Mouse (Mus musculus): ENCODE results near the gene Nadk2.
A peak's percentile ranks its signal among the peaks of the same experiment; 100 is the strongest.

Nadk2 gene

DNA sequence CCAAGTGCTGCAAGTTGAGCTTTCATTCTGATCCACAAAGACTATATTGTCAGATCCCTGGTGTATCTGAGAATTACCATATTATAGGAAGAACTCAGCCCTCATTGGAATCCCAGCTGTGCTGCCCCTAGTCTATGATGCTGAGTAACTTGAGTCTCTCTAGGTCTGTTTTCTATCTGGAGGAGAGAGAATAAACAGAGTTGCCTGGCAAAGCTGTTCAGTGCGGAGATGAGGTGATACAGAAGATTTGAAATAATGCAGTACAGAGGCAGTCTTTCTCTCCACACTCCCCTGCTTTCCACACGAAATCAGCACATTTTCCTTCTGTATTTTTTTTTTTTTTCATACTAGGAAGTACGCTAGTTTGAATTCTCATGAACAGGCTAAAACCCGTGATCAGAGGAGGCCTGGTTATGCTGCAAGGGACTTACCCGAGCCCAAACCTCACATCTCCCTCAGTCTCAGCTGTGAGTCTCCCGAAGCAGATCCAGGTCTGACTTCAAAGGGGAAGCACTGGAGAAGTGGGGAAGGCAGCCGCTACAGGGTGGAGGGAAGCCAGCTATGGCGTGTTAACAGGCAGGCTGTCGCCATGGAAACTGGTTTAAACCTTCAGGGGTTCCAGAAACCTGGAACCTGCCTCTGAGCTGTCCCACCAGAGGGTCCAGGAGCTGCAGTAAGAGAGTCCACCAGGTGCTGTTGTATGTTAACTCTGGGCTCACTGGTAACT lies 59.9 kb downstream of the Nadk2 start:
- no peak for DNase-seq (ENCODE audit: low read depth, low spot score)

DNA sequence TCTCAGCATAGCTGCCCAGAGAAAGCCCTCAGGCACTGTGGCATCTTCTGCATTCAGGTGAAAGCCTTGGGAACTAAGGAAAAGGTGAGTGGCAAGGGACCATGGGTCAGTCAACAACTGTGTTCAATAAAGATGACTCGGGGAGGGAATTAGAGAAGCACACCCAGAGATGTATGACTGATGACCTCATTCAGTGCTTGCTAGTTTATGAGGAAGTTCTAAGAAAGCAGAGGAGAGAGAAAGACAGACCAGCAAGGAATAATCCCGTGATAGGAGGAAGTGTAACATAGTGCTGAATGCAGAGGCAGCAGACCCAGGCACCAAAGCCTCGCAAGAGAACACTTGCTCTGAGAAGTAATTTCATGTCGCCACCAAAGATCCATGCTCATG lies 60.4 kb downstream of the Nadk2 start:
- no peak for DNase-seq (ENCODE audit: low read depth, low spot score)

DNA sequence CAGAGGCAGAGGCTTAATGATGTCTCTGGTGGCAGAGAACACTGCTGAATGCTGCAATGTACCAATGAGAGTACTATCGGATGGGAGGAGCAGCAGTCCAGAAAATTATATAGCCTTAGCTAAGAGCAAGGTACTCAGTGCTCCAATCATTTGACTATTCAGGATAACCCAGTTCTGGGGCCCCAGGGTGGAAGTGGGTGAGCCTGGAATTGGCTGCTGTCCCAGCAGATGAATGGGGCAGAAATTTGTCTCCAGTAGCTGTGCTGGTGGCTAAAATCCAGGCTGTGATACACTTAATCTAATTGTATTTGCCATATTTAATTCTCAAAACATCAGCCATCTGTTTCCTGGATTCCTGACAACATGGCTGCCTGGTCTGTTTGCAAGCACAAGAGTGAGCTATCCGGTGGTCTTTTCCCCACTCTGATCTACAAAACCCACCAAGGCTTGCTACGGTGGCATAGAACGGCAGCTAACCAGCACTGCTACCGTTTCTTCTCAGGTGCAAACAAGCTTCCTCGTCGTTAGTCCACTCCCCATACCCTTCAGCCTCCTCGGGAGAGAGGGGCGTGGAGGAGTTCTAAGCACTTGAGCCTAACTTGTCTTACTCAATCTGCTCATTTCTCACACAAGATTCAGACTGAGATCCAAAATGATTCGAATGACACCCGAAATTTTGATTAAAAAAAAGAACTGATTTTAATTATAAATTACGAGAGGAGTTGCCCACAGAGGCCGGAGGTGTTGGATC lies 61.8 kb downstream of the Nadk2 start:
- peak; percentile 26 for DNase-seq (ENCODE audit: low read depth, low spot score)

DNA sequence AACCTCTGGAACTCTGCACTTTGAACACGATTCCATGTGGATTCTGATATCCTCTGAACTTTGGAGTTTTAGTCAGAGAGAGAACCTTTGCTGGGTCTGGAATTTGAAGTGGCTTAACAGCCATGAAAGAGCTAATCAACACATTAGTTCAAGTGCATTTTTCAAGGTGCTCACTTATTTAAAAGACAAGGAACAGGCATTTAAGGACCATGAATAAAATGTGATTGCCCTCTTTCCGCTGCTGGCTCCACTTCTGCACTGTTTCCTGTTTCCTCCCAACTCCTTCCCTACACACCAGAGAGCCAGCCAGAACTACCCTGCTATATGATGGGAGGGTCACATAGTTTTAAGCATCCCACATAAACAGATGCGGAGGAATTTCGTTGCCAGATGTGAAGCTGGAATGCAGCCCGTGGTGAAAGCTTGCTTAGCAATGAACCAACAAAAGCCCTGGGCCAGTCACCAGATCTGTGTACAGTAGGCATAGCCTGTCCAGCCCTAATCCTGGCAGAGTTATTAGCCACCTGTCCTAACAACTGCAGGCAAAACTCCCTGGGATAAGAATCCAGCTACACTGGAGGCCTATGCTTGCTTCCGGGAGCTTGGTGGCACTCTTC lies 63.9 kb downstream of the Nadk2 start:
- DNase-seq (ENCODE audit: low read depth, low spot score), result peak; percentile 97

DNA sequence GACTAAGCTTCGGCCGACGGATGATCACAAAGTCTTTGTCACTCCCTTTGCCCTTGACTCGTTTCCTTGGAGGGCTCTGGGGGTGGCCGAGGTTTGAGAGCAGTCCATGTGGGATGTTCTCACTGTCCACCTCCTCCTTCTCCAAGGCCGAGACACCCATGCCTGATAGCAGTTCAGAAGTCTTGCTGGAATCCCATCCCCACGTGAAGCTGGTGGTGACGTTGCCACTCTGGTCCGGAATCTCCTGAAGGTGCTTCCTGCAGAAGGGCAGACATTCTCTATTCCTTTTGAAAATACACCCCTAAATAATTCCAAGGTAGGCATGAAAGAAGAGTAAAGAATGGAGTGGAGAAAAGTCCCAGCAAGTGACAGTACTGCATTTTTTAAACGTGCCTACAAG lies 68.4 kb downstream of the Nadk2 start:
- DNase-seq (ENCODE audit: low read depth, low spot score), result peak; percentile 53

DNA sequence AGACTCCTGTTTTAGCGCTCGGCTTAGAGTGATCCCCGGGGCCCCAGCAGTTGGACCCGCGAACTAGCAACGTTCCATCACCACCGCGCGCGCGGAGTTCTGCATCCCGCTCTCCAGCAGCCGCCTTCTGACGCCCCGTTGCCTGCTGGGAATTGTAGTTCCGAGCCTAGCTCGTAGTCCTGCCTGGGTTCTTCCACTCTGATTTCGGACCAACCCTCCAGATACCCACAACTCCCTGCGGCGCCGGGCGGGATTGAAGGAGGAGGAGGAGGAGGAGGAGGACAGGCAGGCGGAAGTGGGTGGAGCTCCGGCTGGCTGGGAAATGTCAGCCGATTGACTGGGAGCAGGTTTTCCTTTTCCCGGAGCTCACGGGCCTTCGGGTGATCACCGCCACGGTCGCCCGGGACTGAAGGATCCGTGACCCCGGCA lies 69.2 kb downstream of the Nadk2 start, which contains the start of gene Lmbrd2:
Lmbrd2 (plus strand) TSS at position 299 of the 429 bp plus-strand sequence.
- DNase-seq (ENCODE audit: low read depth, low spot score), result peak; percentile 99

DNA sequence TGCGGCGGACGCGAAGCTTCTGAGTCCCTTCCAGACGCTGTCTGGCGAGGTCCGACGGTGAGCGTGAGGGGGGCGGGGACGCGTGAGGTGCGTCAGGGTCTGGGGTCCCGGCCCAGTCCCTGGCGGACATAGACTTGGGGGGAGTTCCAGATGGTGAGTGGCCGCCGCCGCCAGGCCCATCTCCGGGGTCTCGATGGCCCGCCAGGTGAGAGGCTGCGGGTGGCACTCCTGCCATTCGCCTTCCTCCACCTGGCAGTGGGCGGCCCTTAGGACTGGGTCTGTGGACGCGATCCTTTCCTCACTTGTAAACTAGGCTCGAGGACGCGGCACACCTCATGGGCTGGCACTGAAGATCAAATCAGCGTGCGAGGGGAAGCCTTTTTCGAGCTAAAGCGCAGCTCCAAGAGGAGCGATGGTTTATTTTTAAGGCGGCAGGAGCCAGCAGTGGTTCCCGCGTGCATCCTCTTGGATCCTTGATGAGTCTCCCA lies 69.7 kb downstream of the Nadk2 start:
- peak; percentile 57 for DNase-seq (ENCODE audit: low read depth, low spot score)

DNA sequence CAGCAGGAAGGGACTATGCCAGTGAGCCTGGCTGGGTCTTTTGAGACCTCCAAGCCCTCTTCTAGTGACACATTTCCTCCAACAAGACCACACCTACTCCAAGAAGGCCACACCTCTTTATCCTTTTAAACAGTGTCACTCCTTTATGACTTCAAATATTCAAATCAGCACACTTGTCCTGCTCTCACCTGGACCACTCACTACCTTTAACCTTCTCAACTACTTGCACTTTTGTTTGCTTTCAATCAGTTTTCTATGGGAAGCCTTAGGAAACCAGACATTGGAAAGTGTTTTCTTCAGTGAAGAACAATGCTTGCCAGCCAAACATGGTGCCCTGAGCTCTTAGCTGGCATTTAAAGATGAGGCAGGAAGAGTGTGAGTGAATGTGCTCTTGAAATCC lies 84.3 kb downstream of the Nadk2 start, which contains the start of gene Skp2:
Skp2 (minus strand) TSS at position 101 of the 400 bp plus-strand sequence.
- no peak for DNase-seq (ENCODE audit: low read depth, low spot score)

All from 3T3-L1 (cell line).